Mouse (Mus musculus): ENCODE results near the gene Akr7a5. TPM values are rescaled to one million over a fixed set of nuclear protein-coding genes. Genes with fewer than 3 reads are reported as not detected.

The Akr7a5 gene
- polyA plus RNA-seq, 1 experiment from 2014 or later = 137 TPM

DNA sequence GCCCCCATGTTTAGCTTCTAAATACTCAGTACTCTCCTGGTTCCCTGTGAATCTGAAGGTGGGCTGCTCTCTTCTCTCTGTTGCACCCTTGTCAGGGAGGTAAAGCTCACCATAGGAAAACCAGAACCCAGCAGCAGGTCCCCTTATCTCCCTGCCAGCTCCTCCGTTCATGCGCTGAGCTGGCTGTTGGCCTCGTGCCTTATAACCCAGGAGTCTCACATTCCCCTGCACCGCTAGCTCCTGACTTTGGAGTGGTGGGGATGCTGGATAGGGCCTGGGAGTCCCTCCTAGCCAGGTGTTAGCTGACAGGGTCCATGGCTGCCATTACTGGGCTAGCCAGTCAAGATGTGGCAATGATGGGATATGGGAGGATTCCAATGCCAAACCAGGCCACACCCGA lies 24.3 kb upstream of the Akr7a5 start:
- Histone ChIP-seq H3K4me1 (ENCODE audit: control insufficient read depth, insufficient read depth, low read length) (no peaks in the 10 kb centered on the region), H3K27ac (replicated peaks; ENCODE audit: low read depth, low read length) (peak overlapping the region; percentile 41; the same call in 1 of the 2 replicates), H3K4me2 (ENCODE audit: low read depth, low read length) (no peak overlapping the region), H3K27me3 (ENCODE audit: control insufficient read depth, insufficient read depth, low read length) (no peaks in the 10 kb centered on the region), H3K9ac (replicated peaks; ENCODE audit: low read length) (no peak overlapping the region), H3K9me3 (replicated peaks; ENCODE audit: control insufficient read depth, low read length) (no peaks in the 10 kb centered on the region), H3K36me3 (replicated peaks; ENCODE audit: control insufficient read depth, insufficient read depth, low read depth, low read length) (peaks cover 12% of the 10 kb centered on the region), H3K4me3 (ENCODE audit: low read depth, low read length) (no peak overlapping the region)
- no peak for ATAC-seq (replicated peaks; ENCODE audit: insufficient number of reproducible peaks, low FRiP score, low TSS enrichment, low read depth)
- no peak for DNase-seq (ENCODE audit: low spot score)
- WGBS = 92% methylated on average over 5 of the region's 5 CpGs

- 0 out of 2 replicates have a peak overlapping the region, but pooled peaks have one; percentile 47 for H3K27ac ChIP-seq (replicated peaks; ENCODE audit: low read depth, low read length)
- H3K4me1 ChIP-seq (ENCODE audit: control insufficient read depth, insufficient read depth, low read length) = no peaks in the 10 kb centered on the region
- no peak for ATAC-seq (replicated peaks; ENCODE audit: insufficient number of reproducible peaks, low FRiP score, low TSS enrichment, low read depth)
- H3K36me3 ChIP-seq (replicated peaks; ENCODE audit: control insufficient read depth, insufficient read depth, low read depth, low read length) = peaks cover 7% of the 10 kb centered on the region
- H3K27me3 ChIP-seq (ENCODE audit: control insufficient read depth, insufficient read depth, low read length) = no peaks in the 10 kb centered on the region
- no peak overlapping the region for H3K4me2 ChIP-seq (ENCODE audit: low read depth, low read length)
- DNase-seq (ENCODE audit: low spot score) = peak; percentile 78
- H3K4me3 ChIP-seq (ENCODE audit: low read depth, low read length) = no peak overlapping the region
- WGBS = 79% methylated on average over 18 of the region's 18 CpGs
- H3K9ac ChIP-seq (replicated peaks; ENCODE audit: low read length) = no peak overlapping the region
- no peaks in the 10 kb centered on the region for H3K9me3 ChIP-seq (replicated peaks; ENCODE audit: control insufficient read depth, low read length)
These were observed 23.3 kb upstream of the Akr7a5 start for GRCm38 (mm10) chr4:139287122-139287863.

DNA sequence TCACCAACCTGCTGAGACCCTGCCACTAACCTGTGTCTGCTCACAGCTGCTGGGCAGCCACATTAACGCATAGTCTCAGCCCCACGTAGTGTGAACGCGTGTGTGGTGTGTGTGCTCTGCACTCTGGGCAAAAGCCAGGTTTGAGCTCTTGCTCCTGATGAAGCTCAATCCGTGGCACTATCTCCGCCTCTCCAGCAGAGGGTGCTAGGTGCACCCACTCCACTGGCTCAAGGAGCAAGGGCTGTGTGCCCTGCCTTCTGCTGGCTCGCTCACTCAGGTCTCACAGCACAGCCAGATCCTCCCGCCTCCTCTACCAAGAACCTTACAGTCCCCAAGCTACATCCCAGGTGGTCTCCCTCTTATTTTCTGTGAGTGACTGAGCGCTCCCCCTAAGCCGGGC lies 21.5 kb upstream of the Akr7a5 start:
- no peaks in the 10 kb centered on the region for H3K27me3 ChIP-seq (ENCODE audit: control insufficient read depth, insufficient read depth, low read length)
- H3K36me3 ChIP-seq (replicated peaks; ENCODE audit: control insufficient read depth, insufficient read depth, low read depth, low read length) = peaks cover 4% of the 10 kb centered on the region
- WGBS = 54% methylated on average over 10 of the region's 10 CpGs
- peak; percentile 49; the same call in 1 of the 2 replicates for ATAC-seq (replicated peaks; ENCODE audit: insufficient number of reproducible peaks, low FRiP score, low TSS enrichment, low read depth)
- peak; percentile 73 for DNase-seq (ENCODE audit: low spot score)
- H3K9ac ChIP-seq (replicated peaks; ENCODE audit: low read length) = no peak overlapping the region
- peak overlapping the region; percentile 10; the same call in 1 of the 2 replicates for H3K27ac ChIP-seq (replicated peaks; ENCODE audit: low read depth, low read length)
- no peak overlapping the region for H3K4me2 ChIP-seq (ENCODE audit: low read depth, low read length)
- no peaks in the 10 kb centered on the region for H3K9me3 ChIP-seq (replicated peaks; ENCODE audit: control insufficient read depth, low read length)
- H3K4me3 ChIP-seq (ENCODE audit: low read depth, low read length) = no peak overlapping the region
- no peaks in the 10 kb centered on the region for H3K4me1 ChIP-seq (ENCODE audit: control insufficient read depth, insufficient read depth, low read length)

GRCm38 (mm10) chr4:139291099-139291498 lies 19.4 kb upstream of the Akr7a5 start:
- no peaks in the 10 kb centered on the region for H3K4me1 ChIP-seq (ENCODE audit: control insufficient read depth, insufficient read depth, low read length)
- DNase-seq (ENCODE audit: low spot score) = no peak
- no peak overlapping the region for H3K27ac ChIP-seq (replicated peaks; ENCODE audit: low read depth, low read length)
- H3K9ac ChIP-seq (replicated peaks; ENCODE audit: low read length) = no peak overlapping the region
- H3K4me2 ChIP-seq (ENCODE audit: low read depth, low read length) = no peak overlapping the region
- H3K9me3 ChIP-seq (replicated peaks; ENCODE audit: control insufficient read depth, low read length) = no peaks in the 10 kb centered on the region
- no peak for ATAC-seq (replicated peaks; ENCODE audit: insufficient number of reproducible peaks, low FRiP score, low TSS enrichment, low read depth)
- H3K36me3 ChIP-seq (replicated peaks; ENCODE audit: control insufficient read depth, insufficient read depth, low read depth, low read length) = peaks cover 4% of the 10 kb centered on the region
- no peaks in the 10 kb centered on the region for H3K27me3 ChIP-seq (ENCODE audit: control insufficient read depth, insufficient read depth, low read length)
- 89% methylated on average over 16 of the region's 16 CpGs for WGBS
- H3K4me3 ChIP-seq (ENCODE audit: low read depth, low read length) = no peak overlapping the region

DNA sequence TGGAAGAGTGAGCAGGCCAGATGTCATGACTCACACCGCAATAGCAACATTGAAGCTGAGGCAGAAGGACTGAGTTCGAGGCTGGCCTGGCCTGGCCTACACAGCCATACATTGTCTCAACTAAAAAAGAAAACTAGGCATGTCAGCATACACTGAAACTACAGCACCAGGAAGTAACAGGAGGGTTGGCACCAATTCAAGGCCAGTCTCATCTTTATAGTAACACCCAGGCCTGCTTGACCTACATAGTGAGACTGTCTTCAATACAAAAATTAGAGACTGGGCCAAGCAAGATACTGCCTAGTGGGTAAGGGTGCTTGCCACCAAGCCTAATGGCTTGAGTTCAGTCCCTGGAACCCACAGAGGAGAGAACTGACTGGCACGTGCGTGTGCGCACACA lies 18.5 kb upstream of the Akr7a5 start:
- Histone ChIP-seq H3K27ac (replicated peaks; ENCODE audit: low read depth, low read length) (no peak overlapping the region), H3K36me3 (replicated peaks; ENCODE audit: control insufficient read depth, insufficient read depth, low read depth, low read length) (peaks cover 4% of the 10 kb centered on the region), H3K4me3 (ENCODE audit: low read depth, low read length) (no peak overlapping the region), H3K27me3 (ENCODE audit: control insufficient read depth, insufficient read depth, low read length) (no peaks in the 10 kb centered on the region), H3K9me3 (replicated peaks; ENCODE audit: control insufficient read depth, low read length) (no peaks in the 10 kb centered on the region), H3K9ac (replicated peaks; ENCODE audit: low read length) (no peak overlapping the region), H3K4me1 (ENCODE audit: control insufficient read depth, insufficient read depth, low read length) (no peaks in the 10 kb centered on the region), H3K4me2 (ENCODE audit: low read depth, low read length) (no peak overlapping the region)
- DNase-seq (ENCODE audit: low spot score) (no peak), ATAC-seq (replicated peaks; ENCODE audit: insufficient number of reproducible peaks, low FRiP score, low TSS enrichment, low read depth) (no peak)
- 95% methylated on average over 5 of the region's 5 CpGs for WGBS

GRCm38 (mm10) chr4:139297566-139297965 lies 13.0 kb upstream of the Akr7a5 start:
- Histone ChIP-seq H3K27me3 (ENCODE audit: control insufficient read depth, insufficient read depth, low read length) (no peaks in the 10 kb centered on the region), H3K4me3 (ENCODE audit: low read depth, low read length) (no peak overlapping the region), H3K9ac (replicated peaks; ENCODE audit: low read length) (no peak overlapping the region), H3K4me1 (ENCODE audit: control insufficient read depth, insufficient read depth, low read length) (no peaks in the 10 kb centered on the region), H3K4me2 (ENCODE audit: low read depth, low read length) (no peak overlapping the region), H3K36me3 (replicated peaks; ENCODE audit: control insufficient read depth, insufficient read depth, low read depth, low read length) (no peaks in the 10 kb centered on the region; the same call in 1 of the 2 replicates), H3K27ac (replicated peaks; ENCODE audit: low read depth, low read length) (no peak overlapping the region), H3K9me3 (replicated peaks; ENCODE audit: control insufficient read depth, low read length) (no peaks in the 10 kb centered on the region)
- DNase-seq (ENCODE audit: low spot score) (no peak), ATAC-seq (replicated peaks; ENCODE audit: insufficient number of reproducible peaks, low FRiP score, low TSS enrichment, low read depth) (no peak)
- WGBS = 80% methylated on average over 4 of the region's 4 CpGs

DNA sequence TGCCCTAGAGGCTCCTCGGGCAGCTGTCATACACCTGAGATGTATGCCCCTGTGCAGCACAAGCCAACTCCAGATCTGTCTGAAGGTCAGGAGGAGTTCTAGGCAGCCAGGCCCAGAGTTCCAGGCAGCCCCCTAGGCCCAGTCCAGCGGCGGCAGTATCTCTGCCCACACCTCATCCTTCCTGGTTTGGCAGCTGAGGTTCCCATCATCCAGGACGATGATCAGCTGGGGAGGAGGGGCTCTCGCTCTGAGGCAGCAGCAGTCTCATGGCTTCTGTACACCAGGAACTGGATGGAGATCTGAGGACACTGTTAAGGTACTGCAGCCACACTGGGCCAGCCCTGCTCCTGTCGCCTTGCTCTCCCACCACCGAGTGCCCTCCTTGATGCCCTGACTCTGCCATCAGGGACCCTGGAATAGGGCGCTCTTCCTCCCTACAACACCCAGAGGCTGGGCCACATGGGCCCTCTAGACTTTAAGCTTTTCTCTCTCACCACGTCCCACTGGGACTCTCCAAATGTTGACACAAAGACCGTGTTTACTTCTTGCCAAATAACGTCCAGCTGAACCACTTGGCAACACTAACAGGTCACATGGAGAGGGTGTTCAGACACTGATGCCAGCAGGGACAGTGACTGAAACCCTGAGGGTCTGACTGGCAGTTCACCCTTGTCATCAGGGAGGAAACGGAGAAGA lies 11.7 kb upstream of the Akr7a5 start:
- no peak for ATAC-seq (replicated peaks; ENCODE audit: insufficient number of reproducible peaks, low FRiP score, low TSS enrichment, low read depth)
- no peaks in the 10 kb centered on the region; the same call in 1 of the 2 replicates for H3K36me3 ChIP-seq (replicated peaks; ENCODE audit: control insufficient read depth, insufficient read depth, low read depth, low read length)
- WGBS = 85% methylated on average over 12 of the region's 12 CpGs

GRCm38 (mm10) chr4:139301780-139302179 lies 8.8 kb upstream of the Akr7a5 start:
- no peak overlapping the region for H3K27ac ChIP-seq (replicated peaks; ENCODE audit: low read depth, low read length)
- no peaks in the 10 kb centered on the region for H3K4me1 ChIP-seq (ENCODE audit: control insufficient read depth, insufficient read depth, low read length)
- 85% methylated on average over 8 of the region's 8 CpGs for WGBS
- H3K36me3 ChIP-seq (replicated peaks; ENCODE audit: control insufficient read depth, insufficient read depth, low read depth, low read length) = no peaks in the 10 kb centered on the region; the same call in 1 of the 2 replicates
- ATAC-seq (replicated peaks; ENCODE audit: insufficient number of reproducible peaks, low FRiP score, low TSS enrichment, low read depth) (no peak), DNase-seq (ENCODE audit: low spot score) (no peak)
- H3K9ac ChIP-seq (replicated peaks; ENCODE audit: low read length) = no peak overlapping the region
- no peaks in the 10 kb centered on the region for H3K27me3 ChIP-seq (ENCODE audit: control insufficient read depth, insufficient read depth, low read length)
- no peak overlapping the region for H3K4me3 ChIP-seq (ENCODE audit: low read depth, low read length)
- H3K9me3 ChIP-seq (replicated peaks; ENCODE audit: control insufficient read depth, low read length) = no peaks in the 10 kb centered on the region
- H3K4me2 ChIP-seq (ENCODE audit: low read depth, low read length) = no peak overlapping the region

More for the DNA sequence above, 11.7 kb upstream of the Akr7a5 start:
- no peak overlapping the region for H3K4me3 ChIP-seq (ENCODE audit: low read depth, low read length)
- no peak overlapping the region for H3K9ac ChIP-seq (replicated peaks; ENCODE audit: low read length)
- no peaks in the 10 kb centered on the region for H3K4me1 ChIP-seq (ENCODE audit: control insufficient read depth, insufficient read depth, low read length)
- H3K27me3 ChIP-seq (ENCODE audit: control insufficient read depth, insufficient read depth, low read length) = no peaks in the 10 kb centered on the region
- no peak for DNase-seq (ENCODE audit: low spot score)
- no peaks in the 10 kb centered on the region for H3K9me3 ChIP-seq (replicated peaks; ENCODE audit: control insufficient read depth, low read length)
- H3K4me2 ChIP-seq (ENCODE audit: low read depth, low read length) = no peak overlapping the region
- no peak overlapping the region for H3K27ac ChIP-seq (replicated peaks; ENCODE audit: low read depth, low read length)

Measured in embryonic facial prominence, embryonic 11.5 days (tissue).